Mouse (Mus musculus): ENCODE results near the gene Ndufs3. TPM values are rescaled to one million over a fixed set of nuclear protein-coding genes. Genes with fewer than 3 reads are reported as not detected.
"Not testable (repeated sequence)": the region's sequence is repeated elsewhere in the genome, so short reads cannot be mapped to it uniquely, and the experiment has no call there.

Gene Ndufs3
- total and polyA plus RNA-seq, 3 experiments, result 134 to 193 TPM; not detected in 1

DNA sequence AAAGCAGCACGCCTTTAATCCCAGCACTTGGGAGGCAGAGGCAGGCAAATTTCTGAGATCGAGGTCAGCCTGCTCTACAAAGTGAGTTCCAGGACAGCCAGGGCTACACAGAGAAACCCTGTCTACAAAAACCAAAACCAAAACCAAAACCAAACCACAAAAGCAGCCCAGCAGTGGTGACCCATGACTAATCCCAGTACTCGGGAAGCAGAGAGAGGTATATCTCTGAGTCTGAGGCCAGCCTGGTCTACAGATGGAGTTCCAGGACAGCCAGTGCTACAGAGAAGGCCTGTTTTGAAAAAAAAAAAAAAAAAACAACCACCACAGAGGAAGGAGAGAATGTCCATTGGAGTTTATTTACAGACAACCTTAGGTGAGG lies 10.3 kb downstream of the Ndufs3 start:
- not testable (repeated sequence) for H3K4me3 ChIP-seq (ENCODE audit: control insufficient read depth in 1 of 2, insufficient read depth in 1 of 2, low read depth in 2 of 2, low read length in 2 of 2); H3K9me3 ChIP-seq (replicated peaks; ENCODE audit: insufficient read depth, low read length); H3K27me3 ChIP-seq (ENCODE audit: control insufficient read depth in 1 of 2, insufficient read depth in 2 of 2, low read length in 2 of 2); H3K79me2 ChIP-seq (ENCODE audit: control insufficient read depth, insufficient read depth, low read length, poor library complexity); H3K9ac ChIP-seq (ENCODE audit: control insufficient read depth, low read depth, low read length, poor library complexity, severe bottlenecking); DNase-seq (ENCODE audit: low read depth, low spot score)
- Histone ChIP-seq H3K36me3 (ENCODE audit: control insufficient read depth in 1 of 2, insufficient read depth in 2 of 2, low read length in 2 of 2) (peaks cover 4 to 22% of the 10 kb centered on the region in 2 experiments; a peak in 3 of 4 replicates), H3K4me1 (ENCODE audit: control insufficient read depth in 1 of 2, insufficient read depth in 2 of 2, low read length in 2 of 2) (peaks cover 8 to 25% of the 10 kb centered on the region in 2 experiments), H3K27ac (ENCODE audit: control insufficient read depth, low read depth, low read length) (peak overlapping the region; percentile 67)

DNA sequence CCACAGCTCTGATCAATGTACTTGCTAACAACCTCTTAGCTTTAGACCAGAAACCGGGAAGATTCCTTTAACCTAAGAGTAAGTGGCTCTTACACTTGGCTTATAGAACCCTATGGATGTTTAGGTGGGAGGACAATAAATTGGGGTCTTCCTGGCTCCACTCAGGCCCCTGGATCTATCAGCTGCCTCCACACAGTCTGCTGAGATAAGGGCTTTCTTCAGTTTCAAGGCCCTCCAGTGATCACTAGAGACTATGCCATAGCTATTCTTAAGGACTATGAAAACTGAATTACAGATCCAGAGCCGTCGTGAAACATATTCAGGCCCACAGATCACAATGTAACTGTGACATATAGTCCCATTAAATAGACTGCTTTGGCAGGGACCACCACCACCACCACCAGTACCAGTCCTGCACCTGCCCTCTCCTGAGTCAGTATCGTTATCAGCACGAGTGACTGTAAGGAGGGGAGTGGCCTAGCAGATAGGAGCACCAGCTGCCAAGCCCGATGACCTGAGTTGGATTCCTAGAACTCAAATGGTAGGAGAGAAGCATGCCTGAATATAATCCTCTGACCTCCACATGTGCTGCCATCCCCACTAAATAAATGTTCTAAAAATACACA lies 10.8 kb downstream of the Ndufs3 start:
- H3K36me3 ChIP-seq (ENCODE audit: control insufficient read depth in 1 of 2, insufficient read depth in 2 of 2, low read length in 2 of 2), result peaks cover 4 to 22% of the 10 kb centered on the region in 2 experiments; a peak in 3 of 4 replicates
- H3K9me3 ChIP-seq (replicated peaks; ENCODE audit: insufficient read depth, low read length), result no peaks in the 10 kb centered on the region
- H3K27me3 ChIP-seq (ENCODE audit: control insufficient read depth in 1 of 2, insufficient read depth in 2 of 2, low read length in 2 of 2), result no peaks in the 10 kb centered on the region
- no peaks in the 10 kb centered on the region for H3K79me2 ChIP-seq (ENCODE audit: control insufficient read depth, insufficient read depth, low read length, poor library complexity)
- peak overlapping the region; percentile 67 for H3K27ac ChIP-seq (ENCODE audit: control insufficient read depth, low read depth, low read length)
- H3K4me3 ChIP-seq (ENCODE audit: control insufficient read depth in 1 of 2, insufficient read depth in 1 of 2, low read depth in 2 of 2, low read length in 2 of 2), result no peak overlapping the region
- DNase-seq (ENCODE audit: low read depth, low spot score), result peak; percentile 68
- H3K4me1 ChIP-seq (ENCODE audit: control insufficient read depth in 1 of 2, insufficient read depth in 2 of 2, low read length in 2 of 2), result peaks cover 8 to 25% of the 10 kb centered on the region in 2 experiments
- peak; percentile 77 for TF ChIP-seq ETS1 (IDR thresholded peaks at IDR 0.05; ENCODE audit: low read depth, low read length)
- TF ChIP-seq MXI1 (IDR thresholded peaks at IDR 0.05; ENCODE audit: low read depth, low read length), result peak; percentile 66
- peak; percentile 18; the same call in 1 of the 2 replicates for TF ChIP-seq SIN3A (IDR thresholded peaks at IDR 0.05; ENCODE audit: low read length)
- no peak for TF ChIP-seq CHD2 (IDR thresholded peaks at IDR 0.05; ENCODE audit: low read length)
- TF ChIP-seq EP300 (IDR thresholded peaks at IDR 0.05; ENCODE audit: low read depth in 1 of 2, low read length in 2 of 2), result peak; percentile 28 to 74; a peak in 3 of 4 replicates
- peak; percentile 27; the same call in 1 of the 2 replicates for TF ChIP-seq MAX (IDR thresholded peaks at IDR 0.05; ENCODE audit: low read length)
- TF ChIP-seq JUND (IDR thresholded peaks at IDR 0.05; ENCODE audit: low read depth, low read length), result no peak
- TF ChIP-seq TCF12 (IDR thresholded peaks at IDR 0.05; ENCODE audit: low read depth, low read length), result peak; percentile 88
- no peak for TF ChIP-seq CHD1 (IDR thresholded peaks at IDR 0.05; ENCODE audit: low read depth, low read length)
- TF ChIP-seq BHLHE40 (IDR thresholded peaks at IDR 0.05; ENCODE audit: borderline replicate concordance, low read depth, low read length), result peak; percentile 44; the same call in 1 of the 2 replicates
- no peak for TF ChIP-seq NRF1 (IDR thresholded peaks at IDR 0.05; ENCODE audit: insufficient read depth, low read depth, low read length, poor library complexity, severe bottlenecking)
- TF ChIP-seq GATA1 (IDR thresholded peaks at IDR 0.05; ENCODE audit: low read depth, low read length), result peak; percentile 77
- TF ChIP-seq TAL1 (IDR thresholded peaks at IDR 0.05; ENCODE audit: low read length), result peak; percentile 47
- H3K9ac ChIP-seq (ENCODE audit: control insufficient read depth, low read depth, low read length, poor library complexity, severe bottlenecking), result no peak overlapping the region
